Mouse (Mus musculus) c-Kit-positive CD71-positive TER-119-negative erythroid progenitor cells, embryonic 14.5 days (primary cell): ENCODE measurements around the gene Cspg5.

Source experiments
- DNase-seq: peaks from one replicate; pipeline ENCODE4 v3.0.0-alpha.2; 2013; ENCODE audit warnings: low read depth

Gene Cspg5

DNA sequence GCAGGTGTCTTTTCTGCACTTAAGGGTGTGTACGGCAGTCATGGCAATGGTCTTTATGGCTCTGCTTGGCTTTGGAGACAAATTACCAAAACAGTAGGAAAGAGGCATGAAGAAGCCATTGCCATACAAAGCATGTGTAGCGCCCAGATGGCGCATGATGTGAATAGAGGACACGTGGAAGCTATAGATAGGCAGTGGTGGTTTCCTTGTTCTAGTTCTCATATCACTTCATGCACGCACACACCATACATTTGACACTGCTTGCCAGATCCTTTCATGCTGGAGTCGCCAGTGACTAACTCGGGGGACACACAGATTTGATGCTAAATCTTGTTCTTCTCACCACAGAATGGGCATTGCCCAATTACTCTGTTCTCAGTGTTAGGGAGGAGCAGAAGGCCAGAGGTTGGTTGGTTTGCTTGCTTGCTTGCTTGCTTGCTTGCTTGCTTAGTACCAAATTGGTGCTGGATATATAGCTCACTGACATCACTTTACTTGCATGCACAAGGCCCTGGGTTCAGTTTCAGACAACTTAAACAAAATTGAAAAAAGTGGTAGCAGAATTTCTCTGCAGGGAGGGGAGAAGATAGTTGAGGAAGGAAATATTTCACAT is at the start of gene Cspg5:
TSS of gene Cspg5 (plus strand) at position 563 of the 613 bp plus-strand sequence.
- no peak for DNase-seq

DNA sequence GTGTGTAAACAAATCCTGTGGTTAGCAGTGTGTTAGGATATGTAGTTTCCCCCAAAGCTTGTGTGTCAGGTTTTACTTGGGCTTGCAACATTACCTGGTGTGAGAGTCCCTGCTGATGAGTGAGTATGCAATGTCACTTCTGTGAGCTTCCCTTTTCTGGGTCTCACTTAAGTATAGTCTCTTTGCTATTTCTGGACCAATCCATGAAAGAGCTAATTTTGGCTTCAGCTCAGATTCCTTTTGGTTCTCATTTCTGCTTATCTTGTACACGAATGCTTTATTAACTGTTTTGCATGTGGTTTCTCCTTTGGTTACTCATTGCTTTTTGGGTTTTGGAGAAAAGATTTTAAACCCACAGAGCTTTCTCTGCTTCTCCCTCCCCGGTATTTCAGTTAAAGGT is 43.7 kb upstream of the Cspg5 start:
- no peak for DNase-seq

DNA sequence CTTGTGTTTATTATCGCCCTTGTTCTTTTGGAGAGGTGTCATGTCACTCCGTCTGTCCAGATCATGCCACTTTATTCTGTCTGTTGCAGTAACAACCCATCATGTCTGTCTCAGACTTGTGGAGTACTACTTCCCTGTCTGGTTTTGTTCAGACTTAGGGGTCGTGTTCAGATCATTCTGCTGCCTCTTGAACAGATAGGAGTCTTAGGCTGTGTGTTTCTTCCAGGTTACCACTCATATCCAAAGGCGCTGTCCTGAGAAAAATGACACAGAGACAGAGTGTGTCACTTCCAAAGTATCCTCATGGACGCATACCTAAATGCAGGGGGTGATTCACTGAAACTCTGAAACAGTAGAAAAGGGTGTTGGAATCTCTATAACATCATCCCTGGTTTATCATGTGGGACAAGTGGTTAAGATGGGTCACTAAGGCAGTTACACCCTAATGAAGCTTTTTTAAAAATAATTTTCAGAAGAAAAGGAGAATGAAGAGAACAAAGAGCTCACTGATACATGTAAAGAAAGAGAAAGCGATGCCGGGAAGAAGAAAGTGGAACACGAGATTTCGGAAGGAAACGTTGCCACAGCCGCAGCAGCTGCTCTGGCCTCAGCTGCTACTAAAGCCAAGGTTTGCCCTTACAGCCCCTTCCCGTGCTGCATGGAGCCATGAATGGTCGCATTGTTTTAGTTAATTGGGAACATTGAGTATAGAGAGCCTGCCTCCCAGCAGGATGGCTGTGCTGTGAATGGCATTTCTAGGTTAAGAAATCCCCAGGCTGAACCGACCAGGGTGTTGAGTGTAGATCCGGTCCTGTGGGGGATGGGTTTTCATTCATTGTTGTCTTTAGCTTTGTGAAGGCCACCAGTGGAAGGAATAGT is 37.8 kb upstream of the Cspg5 start:
- no peak for DNase-seq

DNA sequence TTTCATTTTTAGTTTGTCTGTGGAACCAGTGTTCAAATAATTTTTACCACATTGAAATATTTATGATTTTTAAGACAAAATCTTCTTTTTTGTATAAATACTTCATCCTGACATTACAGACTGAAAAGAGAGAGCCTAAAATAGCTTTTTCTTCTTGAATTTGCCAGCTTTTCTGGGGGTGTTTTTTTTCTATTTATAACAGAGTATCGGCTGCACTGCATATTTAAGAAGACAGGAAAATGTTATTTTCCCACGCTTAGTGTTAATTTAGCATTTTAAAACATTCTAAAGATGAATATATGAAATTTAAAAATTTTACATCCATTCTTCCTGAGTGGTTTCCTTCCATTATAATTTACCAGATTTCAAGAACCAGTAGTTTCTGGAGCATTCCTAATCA is 37.1 kb upstream of the Cspg5 start:
- DNase-seq, result no peak

DNA sequence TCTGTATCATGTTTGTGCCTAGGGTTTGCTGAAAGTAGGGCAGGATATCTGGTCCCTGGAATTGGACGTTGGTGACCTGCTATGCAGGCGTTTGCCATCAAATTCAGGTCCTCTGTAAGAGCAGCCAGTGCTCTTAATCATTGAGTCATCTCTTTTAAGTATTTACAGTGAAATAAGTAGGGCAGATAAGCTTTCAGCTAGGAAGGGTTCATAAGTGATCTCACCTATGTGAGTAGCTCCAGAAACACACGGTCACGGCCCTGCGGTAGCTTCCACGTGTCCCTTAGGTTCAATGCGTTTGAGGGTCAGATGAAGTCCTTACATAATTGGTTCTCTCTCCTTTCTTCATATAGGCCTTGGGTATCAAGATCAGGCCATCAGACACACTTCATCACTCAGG is 35.3 kb upstream of the Cspg5 start:
- DNase-seq, result no peak

DNA sequence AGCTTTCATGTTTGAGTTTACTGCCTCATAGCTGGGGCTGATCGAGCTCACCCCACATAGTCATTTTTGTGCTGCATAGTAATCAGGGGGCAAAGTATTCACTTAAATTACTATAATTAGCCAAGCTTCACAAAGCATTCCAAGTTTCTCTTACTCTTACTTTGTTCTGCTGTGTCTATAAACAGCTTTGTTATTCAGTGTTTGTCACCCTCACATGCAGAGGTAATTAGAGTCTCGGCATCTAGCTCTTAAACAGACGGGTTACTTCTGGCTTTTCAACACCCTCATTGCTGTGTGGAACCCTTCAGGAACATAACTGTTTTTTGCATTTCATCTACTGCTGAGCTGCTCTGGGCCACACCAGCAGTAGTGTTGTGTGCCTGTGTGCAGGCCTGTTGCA is 34.6 kb upstream of the Cspg5 start:
- DNase-seq, result no peak

DNA sequence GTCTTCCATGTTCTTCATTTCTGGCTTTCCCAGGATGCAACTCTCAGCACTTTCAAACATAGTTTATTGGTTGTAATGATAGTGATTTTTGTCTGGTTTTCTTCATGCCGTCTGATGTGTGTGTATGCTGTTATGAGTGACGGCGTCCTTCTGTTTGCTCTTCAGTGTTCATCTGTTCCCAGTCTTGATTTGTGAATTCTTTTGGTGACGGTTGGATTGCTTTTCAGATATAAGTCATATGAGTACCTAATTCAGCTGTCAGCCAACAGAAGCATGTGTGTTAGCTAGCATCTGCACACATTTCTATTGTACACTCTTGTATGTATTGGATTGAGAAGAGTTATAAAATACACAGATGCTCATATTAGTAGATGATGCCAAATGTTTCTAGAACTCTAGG is 19.3 kb upstream of the Cspg5 start:
- DNase-seq, result no peak

DNA sequence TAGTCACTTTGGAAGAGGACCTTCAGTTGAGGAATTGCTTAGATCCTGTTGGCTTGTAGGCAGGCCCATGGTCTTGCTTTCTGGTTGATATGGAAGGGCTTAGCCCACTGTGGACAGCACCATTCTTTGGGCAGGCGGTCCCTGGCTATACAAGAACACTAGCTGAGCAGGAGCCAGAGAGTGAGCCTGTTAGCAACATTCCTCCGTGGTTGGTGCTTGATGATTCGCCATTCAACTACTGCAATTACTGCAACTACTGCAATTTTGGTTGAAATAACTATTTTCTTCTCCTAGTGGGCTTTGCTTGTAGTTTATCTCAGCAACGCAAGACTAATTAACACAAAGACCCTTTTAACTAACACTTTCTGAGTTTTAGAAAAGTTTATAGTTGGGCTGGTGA is 17.4 kb upstream of the Cspg5 start:
- no peak for DNase-seq

DNA sequence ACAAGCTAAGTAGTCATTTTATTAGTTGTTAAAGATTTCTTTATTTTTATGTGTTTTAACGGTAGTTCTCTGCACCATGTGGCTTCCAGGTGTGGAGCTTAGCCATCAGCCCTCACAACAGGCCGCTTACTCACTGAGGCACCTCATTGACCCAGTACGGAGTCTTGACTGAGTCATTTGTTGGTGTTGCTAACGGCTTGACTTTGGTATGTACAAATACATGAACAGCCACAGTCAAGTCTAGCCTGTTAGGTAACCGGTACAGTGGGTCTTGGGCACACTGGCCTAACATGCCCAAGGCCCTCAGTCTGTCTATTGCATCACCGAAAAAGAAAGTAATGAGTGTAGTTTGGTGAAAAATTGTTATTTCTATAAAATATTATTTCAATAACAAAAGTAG is 14.9 kb upstream of the Cspg5 start:
- DNase-seq, result no peak

DNA sequence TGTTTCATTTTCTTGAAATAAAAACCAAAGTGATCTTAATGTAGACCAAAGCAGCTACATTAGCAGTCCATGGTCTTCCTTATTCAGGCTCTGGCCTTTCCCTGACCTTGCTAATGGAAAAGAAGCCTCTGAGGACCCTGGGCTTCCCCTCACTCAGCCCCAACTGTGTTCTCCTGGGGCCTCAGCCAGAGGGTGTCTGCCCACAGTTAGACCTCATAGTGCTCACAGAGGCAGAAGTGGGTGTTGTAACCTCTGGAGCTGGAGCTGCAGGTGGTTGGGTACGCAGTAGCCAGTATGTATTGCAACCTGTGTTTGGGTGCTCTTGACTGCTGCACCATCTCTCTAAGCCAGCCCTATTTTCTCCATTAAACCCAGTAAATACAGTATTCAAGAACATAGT is 14.5 kb upstream of the Cspg5 start:
- DNase-seq, result no peak

DNA sequence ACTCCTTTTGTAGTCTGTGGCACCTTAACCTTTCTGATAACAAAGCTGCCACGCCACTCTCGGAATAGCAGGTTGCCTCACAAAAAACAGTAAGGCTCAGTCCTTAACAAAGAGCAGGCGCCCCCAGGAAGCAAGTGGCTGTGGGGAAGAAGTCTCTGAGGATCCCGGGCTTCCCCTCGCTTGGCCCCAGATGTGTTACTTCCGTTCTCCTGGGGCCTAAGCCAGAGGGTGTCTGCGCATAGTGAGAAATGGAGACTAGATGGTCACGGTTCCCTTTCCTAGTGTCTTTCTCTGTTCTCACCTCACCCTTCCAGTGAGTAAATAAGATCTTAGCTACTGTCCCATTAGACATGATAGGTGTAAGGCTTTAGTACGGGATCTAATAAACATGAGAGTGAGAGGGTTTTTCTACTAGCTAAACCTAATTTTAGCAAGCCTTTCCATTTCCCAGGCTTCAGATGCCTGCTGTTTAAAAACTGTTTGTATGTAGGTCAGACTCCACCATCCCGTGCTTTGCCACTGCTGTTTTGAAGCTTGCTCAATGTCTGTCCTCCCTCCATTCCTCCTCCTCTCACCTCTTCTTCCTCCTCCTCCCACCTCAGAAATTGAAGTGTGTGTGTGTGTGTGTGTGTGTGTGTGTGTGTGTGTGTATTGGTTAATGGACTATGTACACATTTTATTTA is 13.9 kb upstream of the Cspg5 start:
- no peak for DNase-seq

DNA sequence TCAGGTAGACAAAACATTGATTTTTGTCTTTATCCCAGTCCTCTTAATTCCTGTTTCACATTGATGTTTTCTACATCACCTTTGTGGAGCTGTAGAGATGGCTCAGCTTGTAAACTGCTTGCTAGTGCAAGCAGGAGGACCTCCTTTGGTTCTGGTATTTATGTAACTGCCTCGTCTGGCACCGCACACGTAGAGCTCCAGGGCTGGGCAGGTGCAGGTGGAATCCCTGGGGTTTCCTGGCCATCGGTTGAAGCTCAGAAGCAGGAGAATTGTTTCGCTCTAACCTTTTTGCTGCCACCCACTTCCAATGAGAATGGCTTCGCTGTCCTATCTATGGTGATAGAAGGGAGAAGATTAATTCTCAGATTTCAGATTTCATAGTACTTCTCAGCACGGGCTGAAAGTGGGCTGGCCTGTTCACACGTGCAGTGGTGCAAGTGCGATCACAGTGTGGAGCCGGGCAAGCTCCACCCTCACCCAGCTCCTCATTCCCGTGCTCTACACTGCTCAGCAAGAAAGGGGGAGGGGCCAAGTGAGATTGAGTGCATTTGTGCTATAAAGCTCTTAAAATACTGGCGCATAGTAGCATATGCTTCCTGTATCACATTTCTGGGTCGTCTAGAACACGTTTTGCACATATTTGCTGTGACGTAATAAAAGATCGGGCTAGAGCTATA is 13.1 kb upstream of the Cspg5 start:
- no peak for DNase-seq

DNA sequence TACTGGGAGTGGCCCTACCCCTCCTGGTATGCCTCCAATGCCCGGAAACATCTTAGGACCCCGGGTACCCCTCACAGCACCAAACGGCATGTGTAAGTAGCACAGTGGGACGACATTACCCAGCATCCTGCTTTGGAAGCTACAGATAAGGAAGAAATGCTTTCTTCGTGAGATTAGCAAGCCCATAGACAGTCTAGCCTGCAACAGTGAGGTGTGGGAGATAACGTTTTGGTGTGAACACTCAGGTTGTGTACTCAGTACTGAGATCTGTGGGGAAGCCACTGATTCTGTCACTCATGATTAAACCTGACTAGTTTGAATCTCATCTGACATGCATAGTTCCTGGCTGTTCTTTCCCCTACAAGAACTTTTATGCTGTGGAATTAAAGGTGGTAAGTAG is 8.6 kb upstream of the Cspg5 start:
- peak; percentile 20 for DNase-seq

DNA sequence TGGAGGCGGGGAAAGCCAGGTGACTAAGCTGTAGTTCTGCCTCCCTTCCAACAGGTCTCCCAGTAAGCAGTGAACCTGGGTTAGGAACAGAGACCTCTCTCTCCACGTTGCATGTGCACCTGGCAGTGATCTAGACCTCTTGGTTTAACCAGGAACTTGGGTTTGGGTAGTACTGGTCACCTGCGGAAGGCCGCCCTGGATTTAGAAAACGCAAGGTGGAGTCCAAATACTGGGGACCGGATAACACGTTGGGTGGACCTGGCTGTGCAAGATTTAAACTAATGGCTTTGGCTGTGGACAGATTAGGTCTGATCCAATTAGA is 945 bp downstream of the Cspg5 start:
- no peak for DNase-seq

DNA sequence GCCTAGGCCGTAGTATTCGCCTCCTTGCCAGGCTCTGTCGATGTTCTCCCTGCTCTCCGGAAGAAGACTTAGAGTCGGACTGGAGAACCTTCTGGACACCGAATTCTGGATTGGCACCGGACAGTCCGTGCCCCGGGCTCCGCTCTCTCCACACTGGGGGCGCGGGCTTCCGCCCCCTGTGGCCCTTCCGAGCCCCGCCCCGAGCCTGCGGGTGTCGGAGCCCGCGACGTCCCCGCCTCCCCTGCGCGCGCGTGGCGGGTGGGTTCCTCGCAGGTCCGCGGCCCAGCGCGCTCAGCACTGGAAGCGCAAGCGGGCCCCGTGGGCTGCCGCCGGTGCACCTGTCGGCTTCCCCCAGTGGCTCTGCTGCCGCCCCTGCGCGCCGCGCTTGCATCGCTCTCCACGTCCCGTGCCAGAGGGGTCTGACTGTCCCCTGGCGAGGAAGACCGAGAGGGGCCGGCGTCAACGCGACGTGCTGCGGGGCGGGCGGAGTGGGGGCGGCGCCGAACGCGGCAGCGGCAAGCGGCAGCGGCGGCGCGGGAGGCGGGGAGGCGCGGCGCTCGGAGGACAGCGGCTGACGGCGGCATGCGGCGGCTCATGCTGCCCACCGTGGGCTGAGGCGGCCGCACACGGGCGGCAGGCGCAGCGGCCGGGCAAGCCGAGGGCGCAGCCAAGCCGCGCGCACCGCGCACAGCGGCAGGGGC is 1.5 kb downstream of the Cspg5 start:
- no peak for DNase-seq

DNA sequence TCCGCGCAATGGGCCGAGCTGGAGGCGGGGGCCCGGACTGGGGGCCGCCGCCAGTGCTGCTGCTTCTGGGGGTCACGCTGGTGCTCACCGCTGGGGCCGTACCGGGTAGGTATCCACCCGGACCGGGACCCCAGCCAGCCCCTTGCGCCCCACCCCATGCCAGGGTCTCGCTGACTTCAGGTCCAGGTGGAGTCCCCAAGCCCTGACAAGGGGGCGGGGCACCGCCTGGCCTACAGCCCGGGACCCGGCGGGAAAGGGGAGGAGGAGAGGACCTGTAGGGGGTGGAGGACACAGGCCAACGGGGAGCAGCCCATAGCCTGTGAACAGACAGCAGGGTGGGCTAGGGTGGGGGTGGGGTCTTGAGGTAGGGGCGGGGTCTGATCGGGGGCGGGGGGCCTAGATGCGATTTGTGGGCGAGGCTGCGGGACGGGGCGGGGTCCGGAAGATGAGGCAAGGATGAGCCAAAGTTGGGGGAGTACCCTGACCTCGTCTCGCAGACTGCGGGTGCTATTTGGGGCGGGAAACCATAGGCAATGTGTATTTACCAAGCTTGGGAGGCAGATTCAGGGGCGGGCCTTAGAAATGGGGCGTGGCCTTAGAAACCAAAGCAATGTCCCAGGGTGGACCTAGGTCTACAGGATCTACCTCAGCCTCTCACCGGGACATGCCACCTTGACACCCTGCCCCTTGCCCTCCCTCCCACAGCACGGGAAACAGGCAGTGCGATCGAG is 2.2 kb downstream of the Cspg5 start:
- DNase-seq, result peak; percentile 34

DNA sequence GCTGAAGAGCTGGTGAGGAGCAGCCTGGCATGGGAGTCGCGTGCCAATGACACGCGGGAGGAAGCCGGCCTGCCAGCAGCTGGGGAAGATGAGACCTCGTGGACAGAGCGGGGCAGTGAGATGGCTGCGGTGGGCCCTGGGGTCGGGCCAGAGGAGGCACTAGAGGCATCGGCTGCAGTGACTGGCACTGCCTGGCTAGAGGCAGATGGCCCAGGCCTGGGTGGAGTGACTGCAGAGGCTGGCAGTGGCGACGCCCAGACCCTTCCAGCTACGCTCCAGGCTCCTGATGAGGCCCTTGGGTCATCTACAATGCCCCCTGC is 2.7 kb downstream of the Cspg5 start:
- DNase-seq, result no peak

DNA sequence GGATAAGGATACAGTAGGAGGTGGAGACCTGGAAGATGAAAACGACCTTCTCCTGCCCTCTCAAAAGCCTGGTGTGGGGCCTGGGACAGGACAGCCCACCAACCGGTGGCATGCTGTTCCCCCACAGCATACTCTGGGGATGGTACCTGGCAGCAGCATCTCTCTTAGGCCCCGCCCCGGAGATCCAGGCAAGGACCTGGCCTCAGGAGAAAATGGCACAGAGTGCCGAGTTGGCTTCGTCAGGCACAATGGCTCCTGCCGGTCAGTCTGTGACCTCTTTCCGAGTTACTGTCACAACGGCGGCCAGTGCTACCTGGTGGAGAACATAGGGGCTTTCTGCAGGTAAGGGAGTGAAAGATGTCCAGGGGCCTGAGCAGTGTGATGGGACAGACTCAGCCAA is 3.5 kb downstream of the Cspg5 start:
- DNase-seq, result no peak

DNA sequence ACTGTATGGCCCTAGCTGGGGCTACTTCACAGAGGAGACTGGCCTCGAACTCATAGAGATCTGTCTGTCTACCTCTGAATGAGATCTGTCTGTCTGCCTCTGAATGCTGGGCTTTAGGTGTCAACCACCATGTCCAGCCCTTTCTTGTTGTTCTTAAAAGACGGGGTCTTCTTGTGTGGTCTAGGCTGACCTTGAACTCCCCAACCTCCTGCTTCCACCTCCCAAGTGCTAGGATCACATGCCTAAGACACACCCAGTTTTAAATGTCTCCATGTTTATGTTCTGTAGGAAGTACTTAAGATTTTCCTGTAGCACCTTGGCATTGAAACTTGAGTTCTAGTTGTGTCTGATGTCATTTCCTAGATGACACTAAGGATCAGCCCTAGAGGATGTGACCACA is 5.3 kb downstream of the Cspg5 start:
- no peak for DNase-seq

DNA sequence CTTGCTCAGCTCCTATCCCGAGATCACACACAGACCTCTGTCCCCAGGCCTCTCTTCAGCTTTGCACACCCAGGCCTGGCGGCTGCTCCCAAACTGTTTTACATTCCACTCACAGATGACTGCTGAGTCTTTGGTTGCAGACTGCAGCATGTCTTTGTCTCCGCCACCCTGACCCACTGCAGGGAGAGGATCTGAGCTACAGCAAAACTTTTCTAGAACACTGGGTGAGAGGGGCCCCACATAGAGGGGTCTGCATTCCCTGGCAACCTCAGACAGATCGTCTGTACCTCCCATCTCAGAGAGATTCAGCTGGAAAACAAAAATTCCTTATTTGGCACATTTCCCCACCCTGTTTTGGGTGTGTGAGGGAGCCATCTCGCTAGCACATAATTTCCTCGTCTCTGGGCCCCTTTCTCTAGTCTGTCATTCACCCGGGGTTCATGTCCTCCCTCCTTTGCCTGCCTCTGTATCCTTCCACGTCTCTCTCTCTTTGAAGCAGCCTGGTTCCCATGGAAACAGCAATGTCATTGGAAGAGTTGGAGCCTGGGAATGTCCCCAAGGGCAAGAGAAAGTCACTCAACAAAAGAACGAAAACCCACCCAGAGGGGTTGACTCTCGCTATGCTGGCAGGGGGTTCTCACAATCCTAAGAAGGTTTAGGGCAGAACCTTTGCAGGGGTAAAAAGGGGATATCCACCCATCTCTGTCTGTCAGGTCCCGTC is 6.4 kb downstream of the Cspg5 start:
- no peak for DNase-seq

DNA sequence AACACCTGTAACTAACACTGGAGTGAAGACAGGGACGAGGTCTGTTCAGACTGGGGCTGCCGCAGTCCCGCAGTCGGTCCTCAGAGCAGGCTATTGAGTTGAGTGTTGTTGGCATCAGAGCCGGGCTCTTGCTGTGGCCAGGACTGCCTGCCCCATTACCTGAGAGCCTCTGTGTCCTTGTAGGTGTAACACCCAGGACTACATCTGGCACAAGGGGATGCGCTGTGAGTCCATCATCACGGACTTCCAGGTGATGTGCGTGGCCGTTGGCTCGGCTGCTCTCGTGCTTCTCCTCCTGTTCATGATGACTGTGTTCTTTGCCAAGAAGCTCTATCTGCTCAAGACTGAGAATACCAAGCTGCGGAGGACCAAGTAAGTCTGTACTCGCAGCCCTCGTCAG is 7.2 kb downstream of the Cspg5 start:
- no peak for DNase-seq
